Mouse (Mus musculus): ENCODE measurements at regions not wholly inside any gene's neighbourhood (a gene's known extent, or its start where the extent isn't known, plus 50 kb on each side); places are given as distances from the start of the nearest gene placed in this dataset.

DNA sequence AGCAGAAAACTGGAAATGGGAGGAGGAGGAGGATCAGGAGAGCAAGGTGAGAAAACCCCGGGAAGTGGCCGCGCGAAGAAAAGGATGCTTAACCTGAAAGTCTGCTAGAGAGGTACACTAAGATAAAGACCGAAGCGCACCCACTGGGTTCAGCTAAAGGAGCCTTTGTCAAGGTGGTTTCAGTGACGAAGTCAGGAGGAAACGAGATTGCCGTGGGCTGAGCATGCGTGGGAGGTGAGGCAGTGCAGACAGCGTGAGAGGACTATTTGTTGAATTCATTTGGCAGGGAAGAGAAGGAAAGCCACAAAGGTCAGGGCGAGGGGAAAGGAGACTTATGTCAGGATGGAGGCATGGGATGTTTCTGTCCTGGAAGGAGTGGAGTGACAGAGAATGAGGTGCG lies 90.2 kb downstream of the Klf4 start:
- H3K4me3 ChIP-seq (replicated peaks): no peak overlapping the region
- no peaks in the 10 kb centered on the region for H3K36me3 ChIP-seq
- ATAC-seq (ENCODE audit: insufficient number of reproducible peaks, low FRiP score, low TSS enrichment, low read depth): no peak
- no peak overlapping the region for H3K9ac ChIP-seq
- no peak overlapping the region for H3K27ac ChIP-seq (replicated peaks)
- WGBS: 69% methylated on average over 13 of the region's 13 CpGs
- H3K27me3 ChIP-seq: no peaks in the 10 kb centered on the region
- no peak overlapping the region for H3K4me2 ChIP-seq (replicated peaks)
- no peaks in the 10 kb centered on the region for H3K9me3 ChIP-seq (replicated peaks)
- H3K4me1 ChIP-seq: no peaks in the 10 kb centered on the region

All from embryonic facial prominence, embryonic 15.5 days (tissue).